Mouse (Mus musculus): ENCODE measurements around the gene Tatdn3.
A peak's percentile ranks its signal among the peaks of the same experiment; 100 is the strongest.
"Not testable (repeated sequence)": the region's sequence is repeated elsewhere in the genome, so short reads cannot be mapped to it uniquely, and the experiment has no call there.

Gene Tatdn3

DNA sequence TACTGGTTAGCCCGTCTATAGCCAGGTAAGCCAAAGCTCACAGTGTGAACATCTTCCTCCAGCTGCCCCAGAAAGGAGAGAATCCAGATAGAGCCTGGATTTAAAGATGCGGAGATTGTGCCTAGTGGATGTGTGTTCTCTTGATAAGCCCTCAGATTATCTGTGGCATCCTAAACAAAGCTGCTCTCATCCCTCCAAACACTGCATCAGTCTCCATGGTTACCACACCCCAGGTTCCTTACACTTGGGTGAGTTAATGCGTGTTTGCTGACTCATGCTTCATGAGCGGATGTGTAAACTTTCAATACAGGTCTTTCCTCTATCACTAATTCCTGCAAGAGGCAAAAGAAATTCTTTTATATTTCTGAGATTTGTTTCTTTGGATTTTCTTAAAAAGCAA is 27.1 kb downstream of the Tatdn3 start:
- DNase-seq (ENCODE audit: low read depth, low spot score) = peak; percentile 74

DNA sequence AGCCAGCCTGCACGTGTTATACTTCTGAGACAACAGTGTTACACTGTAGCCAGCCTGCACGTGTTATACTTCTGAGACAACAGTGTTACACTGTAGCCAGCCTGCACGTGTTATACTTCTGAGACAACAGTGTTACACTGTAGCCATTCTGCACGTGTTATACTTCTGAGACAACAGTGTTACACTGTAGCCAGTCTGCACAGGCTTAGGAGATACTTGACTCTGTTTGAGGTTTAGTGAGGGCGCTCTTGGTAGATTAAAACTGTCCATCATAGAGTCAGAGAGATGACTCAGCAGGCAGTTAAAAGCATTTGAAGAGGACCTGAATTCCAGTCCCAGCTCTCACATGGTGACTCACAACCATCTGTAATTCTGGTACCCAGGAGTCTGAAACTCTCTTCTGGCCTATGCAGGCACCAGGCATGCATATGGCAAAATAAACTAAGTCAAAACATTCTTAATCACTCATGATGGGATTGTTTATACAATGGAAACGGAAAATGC is 31.8 kb downstream of the Tatdn3 start:
- not testable (repeated sequence) for DNase-seq (ENCODE audit: low read depth, low spot score)

DNA sequence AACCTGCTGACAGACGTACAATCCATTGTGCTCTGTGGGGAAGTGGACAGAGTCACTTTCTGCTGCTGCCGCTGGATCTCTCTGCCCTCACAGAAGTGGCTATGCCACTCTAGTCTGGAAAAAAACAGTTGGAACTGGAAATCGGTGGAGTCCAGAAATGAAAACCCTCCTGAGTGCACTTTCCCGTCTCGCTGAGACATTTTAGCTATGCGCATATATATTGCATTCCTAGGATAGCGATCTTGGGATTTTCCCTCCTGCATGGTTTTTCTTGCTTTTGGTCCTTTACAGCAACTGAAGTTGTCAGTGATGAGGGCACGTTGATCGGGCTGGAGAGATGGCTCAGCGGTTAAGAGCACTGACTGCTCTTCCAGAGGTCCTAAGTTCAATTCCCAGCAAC is 32.5 kb downstream of the Tatdn3 start:
- DNase-seq (ENCODE audit: low read depth, low spot score) = peak; percentile 64

DNA sequence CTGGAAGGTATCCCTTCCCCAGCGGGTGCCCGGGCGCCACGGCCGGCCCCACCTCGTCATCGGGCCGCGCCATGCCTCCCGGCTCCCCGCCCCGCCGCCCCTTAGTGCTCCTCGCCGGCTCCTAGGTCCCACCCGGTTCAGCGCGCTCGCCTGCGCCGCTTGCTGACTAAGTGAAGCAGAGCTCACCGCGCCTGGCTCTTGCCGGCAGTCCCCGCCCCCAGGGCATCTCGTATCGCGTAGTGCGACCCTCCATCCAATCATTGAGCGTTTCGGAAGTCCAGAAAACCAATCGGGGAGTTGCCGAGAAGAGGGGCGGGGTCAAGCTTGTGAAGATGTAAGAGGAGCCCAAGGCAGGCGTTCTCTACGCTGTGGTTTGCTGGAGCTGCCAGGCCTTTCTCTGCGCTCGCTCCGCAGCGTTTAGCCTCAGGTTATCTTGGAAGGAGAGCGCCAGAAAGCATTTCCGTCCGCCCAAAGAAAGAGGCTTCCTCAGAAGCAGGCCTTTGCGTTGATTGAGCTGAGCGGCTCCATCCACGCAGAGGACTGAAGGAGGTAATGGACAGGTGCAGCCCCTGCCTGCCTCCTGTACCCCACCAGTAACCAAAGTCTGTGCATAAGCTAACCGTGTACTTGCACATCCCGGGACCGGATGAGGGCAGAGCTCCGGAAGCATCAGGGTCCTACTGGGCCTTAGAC is 36.6 kb downstream of the Tatdn3 start, which contains the start of gene Flvcr1:
Gene Flvcr1, minus strand, starts transcription at position 138 of the 693 bp plus-strand sequence.
- peak; percentile 100 for DNase-seq (ENCODE audit: low read depth, low spot score)

DNA sequence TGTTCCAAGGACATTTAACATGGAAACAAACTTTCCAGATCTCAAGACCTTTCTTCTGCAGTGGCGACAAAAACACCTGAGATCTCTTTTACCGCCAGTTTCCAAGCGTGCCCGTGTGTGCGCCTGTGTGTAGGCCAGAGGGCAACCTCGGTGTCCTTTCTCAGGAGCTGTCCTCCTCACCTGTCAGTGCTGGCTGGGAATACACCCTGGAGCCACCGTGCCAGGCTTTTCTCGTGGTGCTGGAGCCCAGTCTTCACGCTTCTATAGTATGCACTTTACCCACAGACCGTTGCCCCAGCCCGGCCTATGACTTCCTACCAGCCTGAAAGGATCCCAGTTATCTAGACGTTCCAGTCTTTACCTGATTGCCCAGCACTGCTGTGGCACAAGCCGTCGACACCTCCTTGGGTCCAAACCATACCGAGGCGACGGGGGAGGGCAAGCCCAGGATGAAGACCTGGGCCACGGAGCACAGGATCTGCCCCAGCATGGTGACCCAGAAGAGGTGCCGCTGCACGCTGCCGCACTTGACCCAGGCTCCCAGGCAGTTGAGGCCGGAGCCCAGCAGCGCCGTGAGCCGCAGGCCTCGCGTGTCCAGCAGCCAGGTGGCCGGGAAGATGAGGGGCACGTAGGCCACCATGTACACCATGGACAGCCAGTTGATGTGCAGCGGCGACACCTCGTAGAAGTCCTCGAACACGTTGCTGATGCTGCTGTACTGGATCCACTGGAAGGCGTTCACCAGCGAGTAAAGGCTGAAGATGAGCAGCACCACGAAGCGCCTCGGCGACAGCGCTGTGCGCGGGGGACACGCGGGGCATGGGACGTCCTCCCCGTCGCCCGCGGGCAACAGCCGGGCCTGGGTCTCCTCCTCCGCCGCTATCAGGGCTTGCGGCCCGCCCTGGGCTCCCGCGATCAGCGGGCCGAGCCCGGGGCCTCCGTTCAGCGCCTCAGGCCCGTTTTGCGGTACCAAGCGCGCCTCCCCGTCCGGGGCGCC is 37.4 kb downstream of the Tatdn3 start:
- peak; percentile 32 for DNase-seq (ENCODE audit: low read depth, low spot score)

DNA sequence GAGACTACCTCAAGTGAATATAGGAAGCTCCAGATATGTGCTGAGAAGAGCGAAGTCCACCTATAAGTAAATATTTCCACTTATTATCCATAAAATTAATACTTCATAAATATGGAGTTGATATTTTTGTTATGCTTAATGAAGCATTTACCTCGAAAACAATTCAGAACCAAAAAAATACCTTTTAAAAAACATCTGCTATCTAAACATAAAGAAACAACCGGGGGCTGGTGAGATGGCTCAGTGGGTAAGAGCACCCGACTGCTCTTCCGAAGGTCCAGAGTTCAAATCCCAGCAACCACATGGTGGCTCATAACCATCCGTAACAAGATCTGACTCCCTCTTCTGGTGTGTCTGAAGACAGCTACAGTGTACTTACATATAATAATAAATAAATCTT is 38.9 kb downstream of the Tatdn3 start:
- not testable (repeated sequence) for DNase-seq (ENCODE audit: low read depth, low spot score)

DNA sequence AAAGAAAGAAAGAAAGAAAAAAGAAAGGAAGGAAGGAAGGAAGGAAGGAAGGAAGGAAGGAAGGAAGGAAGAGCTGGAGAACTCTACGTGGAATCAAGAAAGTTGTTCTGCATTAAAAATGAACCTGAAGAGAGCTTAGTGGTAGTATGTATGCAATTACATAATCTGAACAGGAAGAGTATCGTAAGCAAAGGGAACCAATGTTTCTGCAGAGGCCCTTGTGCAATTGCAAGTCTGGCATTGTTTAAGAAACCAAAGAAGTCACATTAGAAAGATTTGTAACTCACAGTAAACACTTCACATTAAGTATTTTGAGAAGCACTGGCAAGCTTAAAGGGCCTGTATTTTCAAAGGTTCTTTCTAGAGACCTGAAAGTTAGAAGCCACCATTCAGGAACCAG is 39.6 kb downstream of the Tatdn3 start:
- DNase-seq (ENCODE audit: low read depth, low spot score) = no peak

DNA sequence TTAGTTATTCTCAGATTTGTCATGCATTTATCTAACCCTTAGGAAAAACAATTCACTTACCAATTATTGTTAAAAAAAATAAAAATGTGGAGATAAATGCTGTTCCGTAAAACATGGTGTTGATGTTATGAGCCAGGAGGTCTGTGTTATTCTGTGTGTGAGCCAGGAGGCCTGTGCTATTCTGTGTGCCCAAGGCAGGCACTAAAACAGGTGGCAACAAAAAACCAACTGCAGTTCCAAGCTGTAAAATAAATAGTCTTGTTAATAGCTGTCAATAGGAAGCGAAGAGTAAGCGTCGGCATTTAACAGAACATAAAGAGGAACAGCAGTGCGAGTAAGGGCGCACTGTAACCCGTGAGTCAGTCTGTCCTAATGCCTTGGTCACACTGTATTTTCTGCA is 41.7 kb downstream of the Tatdn3 start:
- no peak for DNase-seq (ENCODE audit: low read depth, low spot score)

DNA sequence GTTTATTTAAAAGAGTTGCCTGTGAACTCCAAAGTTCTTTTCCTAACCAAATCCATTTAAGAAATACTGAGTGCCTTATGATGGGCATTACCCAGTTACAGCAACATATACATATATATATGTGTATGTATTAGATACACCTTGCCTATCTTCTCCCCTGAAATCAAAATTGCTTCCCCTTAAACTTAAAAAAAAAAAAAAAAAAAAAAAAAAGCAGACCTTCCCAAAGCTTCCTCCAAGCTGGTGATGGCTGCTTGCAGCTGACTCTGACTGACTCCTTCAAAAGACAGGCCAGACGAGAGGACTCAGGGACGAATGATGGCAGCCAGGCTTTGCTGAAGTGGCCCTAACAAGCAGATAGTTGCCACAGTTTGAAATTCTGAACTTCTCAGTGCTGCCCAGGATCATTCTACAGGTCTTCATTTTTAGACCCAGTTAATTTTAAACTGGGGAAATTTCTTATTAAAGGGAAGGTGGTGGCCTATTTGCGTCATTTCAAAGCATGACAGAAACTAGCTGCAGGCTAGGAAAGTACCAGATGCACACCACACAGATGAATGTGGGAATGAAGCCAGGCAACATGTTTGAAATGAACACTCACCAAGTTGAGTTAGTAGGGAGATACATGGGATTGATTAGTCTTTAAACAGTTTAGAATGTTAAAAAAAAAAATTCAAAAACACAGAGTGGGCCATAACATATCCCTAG is 42.4 kb downstream of the Tatdn3 start:
- no peak for DNase-seq (ENCODE audit: low read depth, low spot score)

DNA sequence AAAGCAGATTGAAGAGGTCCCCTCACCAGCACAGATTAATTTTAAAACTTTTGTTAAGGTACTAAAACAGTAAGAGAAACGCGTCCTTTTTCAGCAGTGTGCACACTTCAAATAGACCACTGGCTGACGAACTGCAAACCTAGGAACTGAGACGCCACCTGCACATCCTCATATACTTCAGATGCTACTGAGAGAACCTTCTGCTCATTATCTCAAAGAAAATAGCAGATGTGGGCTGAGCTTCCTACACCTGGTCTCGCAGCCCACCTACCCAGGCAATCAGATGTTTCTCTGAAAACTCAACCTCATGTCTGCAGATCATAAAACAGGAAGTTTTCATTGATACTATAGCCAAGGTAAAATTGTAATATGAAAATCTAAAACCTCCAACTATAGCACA is 42.9 kb downstream of the Tatdn3 start:
- no peak for DNase-seq (ENCODE audit: low read depth, low spot score)

DNA sequence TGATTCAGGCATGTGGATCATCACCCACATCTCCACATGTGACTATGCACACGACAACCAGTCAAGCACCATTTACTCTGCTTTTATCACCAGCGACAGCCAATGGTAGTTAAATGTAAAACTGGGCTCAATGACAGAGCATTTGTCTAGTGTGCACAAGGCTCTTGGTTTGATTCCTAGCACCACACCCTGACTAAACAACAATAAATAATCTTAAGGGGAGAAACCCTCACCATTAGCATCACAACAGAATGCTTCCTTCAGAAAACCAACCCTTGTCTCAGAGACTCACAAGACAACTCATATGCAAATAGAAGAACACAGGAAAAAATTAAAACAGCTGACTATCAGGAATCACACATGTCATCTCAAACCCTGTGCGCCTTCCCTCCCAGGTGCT is 48.5 kb downstream of the Tatdn3 start:
- DNase-seq (ENCODE audit: low read depth, low spot score) = peak; percentile 70

DNA sequence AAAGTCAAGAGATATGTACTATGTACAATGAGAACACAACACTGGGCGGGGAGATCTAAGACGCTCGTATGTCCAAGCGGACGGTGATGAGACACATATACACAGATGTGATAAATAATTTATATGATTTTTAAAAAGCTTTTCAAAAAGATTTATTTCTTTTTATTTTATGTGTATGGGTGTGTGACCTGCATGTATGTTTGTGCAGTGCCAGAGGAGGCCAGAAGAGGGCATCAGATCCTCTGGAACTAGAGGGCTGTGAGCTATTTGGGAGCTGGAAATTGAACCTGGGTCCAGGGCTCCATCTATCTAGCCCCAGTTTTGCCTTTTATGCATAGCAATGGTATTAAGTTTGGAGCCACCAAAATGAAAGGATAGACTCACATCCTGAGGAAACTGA is 54.0 kb downstream of the Tatdn3 start:
- DNase-seq (ENCODE audit: low read depth, low spot score) = peak; percentile 53

DNA sequence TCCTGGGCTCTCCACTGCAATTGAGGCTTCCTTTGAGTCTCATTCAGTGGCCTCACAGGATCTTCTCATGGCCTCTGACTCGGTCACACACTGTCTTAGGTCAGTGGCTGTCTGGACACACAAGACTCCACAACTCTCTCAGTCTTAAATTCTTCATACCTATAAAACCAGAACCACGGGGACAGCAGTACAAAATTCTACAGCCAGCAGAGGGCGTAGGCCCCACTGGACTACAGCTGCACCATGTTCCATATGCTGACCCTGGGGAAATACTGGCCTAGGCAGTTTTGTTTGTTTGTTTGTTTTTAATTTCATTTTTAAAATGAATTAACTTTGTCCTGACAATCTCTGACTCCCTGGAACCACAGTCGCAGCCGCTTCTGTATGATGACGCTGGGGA is 60.5 kb downstream of the Tatdn3 start:
- peak; percentile 31 for DNase-seq (ENCODE audit: low read depth, low spot score)

DNA sequence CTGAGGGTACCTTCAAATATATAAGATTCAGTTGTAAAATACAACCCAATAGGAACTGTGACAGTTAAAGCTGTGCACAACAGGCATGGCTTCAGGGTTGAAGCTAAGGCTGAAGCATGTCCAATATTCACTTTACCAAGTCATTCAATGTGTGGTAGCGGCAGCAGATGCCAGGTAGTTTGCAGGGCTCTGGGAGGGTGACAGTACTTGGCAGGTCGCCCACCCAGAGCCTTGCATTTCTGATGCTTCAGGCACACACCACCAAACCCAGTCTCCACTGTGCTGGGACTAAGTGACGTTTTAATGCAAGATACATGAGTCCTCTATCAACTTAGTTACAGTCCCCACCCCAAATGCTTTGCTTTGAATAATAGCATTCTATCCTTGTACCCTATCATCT is 62.0 kb downstream of the Tatdn3 start:
- no peak for DNase-seq (ENCODE audit: low read depth, low spot score)

DNA sequence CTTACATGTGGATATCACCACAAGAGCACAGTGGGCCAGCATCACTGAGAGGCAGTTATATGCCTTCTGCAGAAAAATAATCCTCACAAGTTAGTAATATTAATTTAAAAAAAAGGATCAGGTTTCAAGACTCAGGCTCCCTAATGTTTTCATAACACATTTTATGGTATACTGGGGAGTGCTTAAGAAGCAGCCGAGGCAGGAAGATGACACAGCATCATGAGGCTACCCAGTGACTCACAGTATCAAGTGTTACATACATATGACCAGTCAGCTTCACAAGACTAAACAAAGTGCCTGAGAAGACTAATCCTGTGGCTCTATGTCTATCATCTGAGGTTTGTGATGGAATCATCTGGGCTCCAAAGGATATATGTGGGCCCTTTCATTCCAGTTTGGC is 64.7 kb downstream of the Tatdn3 start:
- DNase-seq (ENCODE audit: low read depth, low spot score) = no peak

DNA sequence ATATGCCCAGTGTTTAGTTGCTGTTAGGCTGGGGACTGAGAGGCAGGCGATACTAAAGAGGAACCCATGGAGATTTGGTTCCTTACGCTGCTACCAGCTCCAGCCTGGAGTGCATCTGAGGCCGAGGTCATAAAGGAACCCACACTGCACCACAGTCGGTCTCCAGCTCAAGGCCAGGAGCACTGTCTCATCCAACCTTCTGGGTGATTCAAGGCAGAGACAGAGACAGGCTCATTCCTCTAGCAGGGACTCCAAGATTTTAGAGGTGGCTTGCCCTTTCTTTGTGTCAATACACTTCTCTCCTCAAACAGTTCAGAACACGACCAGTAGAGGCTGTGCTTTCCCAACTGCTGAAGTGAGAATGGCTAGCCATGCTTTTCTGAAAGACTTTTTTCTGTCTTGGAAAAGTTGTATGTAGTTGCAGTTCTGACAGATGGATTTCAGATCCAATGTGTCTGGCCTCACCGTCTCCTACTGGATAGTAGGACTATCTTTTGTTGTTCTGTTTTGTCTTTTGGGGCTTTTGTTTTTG is 66.3 kb downstream of the Tatdn3 start:
- no peak for DNase-seq (ENCODE audit: low read depth, low spot score)

Data from ES-CJ7 (cell line).